Mouse (Mus musculus): ENCODE measurements around the gene Arhgap9.

DNA sequence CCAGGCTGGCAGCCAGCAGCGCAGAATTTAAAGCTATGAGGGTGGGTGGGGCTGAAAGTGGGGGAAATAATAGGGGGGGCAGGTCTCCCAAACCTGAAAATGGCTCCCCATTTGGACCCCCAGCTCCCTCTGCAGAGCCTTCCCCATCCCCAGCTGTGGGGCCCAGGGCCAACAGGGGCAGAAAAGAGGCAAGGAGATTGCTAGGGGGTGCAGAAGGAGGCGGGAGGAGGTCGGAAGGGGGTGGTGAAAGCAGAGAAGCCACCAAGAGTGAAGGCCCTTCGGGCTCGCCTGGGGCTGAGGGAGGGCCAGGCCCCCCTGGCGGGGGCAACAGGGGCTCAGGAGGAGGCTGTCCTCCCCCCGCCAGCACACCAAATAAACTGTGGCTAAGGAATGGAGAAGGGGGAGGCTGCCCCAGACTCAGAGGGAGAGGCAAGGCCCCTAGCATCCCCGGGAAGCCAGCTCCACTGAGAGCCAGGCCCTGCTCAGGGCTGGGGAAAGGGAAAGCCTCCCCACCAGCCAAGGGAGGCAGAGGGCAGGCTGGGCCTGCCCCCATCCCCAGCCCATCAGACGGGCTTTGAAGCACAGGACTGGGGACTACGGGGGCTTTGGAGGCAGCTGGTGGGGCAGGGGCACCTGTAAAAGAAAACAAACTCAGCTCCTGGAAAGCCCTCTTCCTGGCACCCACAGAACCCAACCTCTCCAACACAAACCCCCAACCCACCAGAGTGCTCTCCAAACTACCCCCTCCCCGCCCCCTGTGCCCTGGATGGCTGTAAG is 36.9 kb upstream of the Arhgap9 start:
- TF ChIP-seq POLR2A (IDR thresholded peaks at IDR 0.05; ENCODE audit: borderline replicate concordance, insufficient read depth, low read length): no peak
- no peak for TF ChIP-seq CTCF (IDR thresholded peaks at IDR 0.05; ENCODE audit: borderline replicate concordance, insufficient read depth, low read depth, low read length)

Measured in cerebellum, adult 2 months (tissue).